Mouse (Mus musculus) stomach, embryonic 15.5 days (tissue): ENCODE measurements at regions not wholly inside any gene's neighbourhood (a gene's known extent, or its start where the extent isn't known, plus 50 kb on each side); places are given as distances from the start of the nearest gene placed in this dataset.
"Not testable (repeated sequence)": the region's sequence is repeated elsewhere in the genome, so short reads cannot be mapped to it uniquely, and the experiment has no call there.

Experiments
- ATAC-seq: fragments of 200-750 bp; cut with Nextera tagmentation; 2 replicates; pipeline ENCODE4 v1.8.0; 2017; ENCODE audit warnings: low read depth, moderate number of reproducible peaks, moderate TSS enrichment; ENCODE audit not compliant: insufficient read depth, low FRiP score
- H3K27ac ChIP-seq: fragments of 300-500 bp; sonication (generic); 2 replicates; pipeline ENCODE4 v1.5.1; 2015; ENCODE audit warnings: mild to moderate bottlenecking, inconsistent platforms
- H3K27me3 ChIP-seq: fragments of 300-500 bp; sonication (generic); replicated peaks from 2 replicates; pipeline ENCODE4 v1.6.1; 2015; ENCODE audit warnings: inconsistent platforms
- H3K36me3 ChIP-seq: fragments of 300-500 bp; sonication (generic); 2 replicates; pipeline ENCODE4 v1.6.1; 2015; ENCODE audit warnings: inconsistent platforms
- H3K4me1 ChIP-seq: fragments of 300-500 bp; sonication (generic); 2 replicates; pipeline ENCODE4 v1.6.1; 2015; ENCODE audit warnings: inconsistent platforms
- H3K4me2 ChIP-seq: fragments of 300-500 bp; sonication (generic); 2 replicates; pipeline ENCODE4 v1.6.1; 2015; ENCODE audit warnings: mild to moderate bottlenecking, inconsistent platforms
- H3K4me3 ChIP-seq: fragments of 300-500 bp; sonication (generic); replicated peaks from 2 replicates; pipeline ENCODE4 v1.5.1; 2015; ENCODE audit warnings: inconsistent platforms
- H3K9ac ChIP-seq: fragments of 300-500 bp; sonication (generic); 2 replicates; pipeline ENCODE4 v1.6.1; 2015; ENCODE audit warnings: inconsistent platforms
- H3K9me3 ChIP-seq: fragments of 300-500 bp; sonication (generic); 2 replicates; pipeline ENCODE4 v1.6.1; 2016; ENCODE audit warnings: inconsistent platforms
- WGBS: fragments of 180-500 bp; shearing (Covaris S2); methylation state at CpG from one replicate; pipeline ENCODE4 v1.1.7; 2015; 5-methylcytosine and 5-hydroxymethylcytosine counted together

DNA sequence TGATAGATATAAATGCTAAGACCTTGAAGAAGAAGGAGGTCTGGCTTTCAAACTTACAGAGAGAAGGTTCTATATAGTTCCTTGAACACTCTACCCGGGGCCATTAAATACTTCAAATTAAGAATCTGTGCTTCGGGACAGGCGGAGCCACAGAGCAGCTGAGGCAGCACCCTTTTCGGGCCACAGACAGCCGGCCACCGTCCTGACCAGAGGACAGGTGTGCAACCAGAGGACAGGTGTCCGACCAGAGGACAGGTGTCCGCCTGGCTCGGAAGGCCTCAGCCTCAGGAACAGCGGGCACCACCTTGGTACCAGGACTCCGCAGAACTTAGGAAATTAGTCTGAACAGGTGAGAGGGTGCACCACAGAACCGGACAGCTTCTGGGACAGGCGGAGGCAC, 60.8 kb upstream of the Olfr1507 start:
- not testable (repeated sequence) for H3K27me3 ChIP-seq, H3K4me3 ChIP-seq, H3K4me2 ChIP-seq, H3K9ac ChIP-seq, H3K36me3 ChIP-seq, ATAC-seq, H3K4me1 ChIP-seq, H3K27ac ChIP-seq, H3K9me3 ChIP-seq
- 92% methylated on average over 13 of the region's 13 CpGs for WGBS

GRCm38 (mm10) chr14:52553399-52553798, 57.9 kb upstream of the Olfr1507 start:
- no peaks in the 10 kb centered on the region for H3K4me1 ChIP-seq
- H3K27ac ChIP-seq: no peak overlapping the region
- no peak for ATAC-seq
- no peaks in the 10 kb centered on the region for H3K36me3 ChIP-seq
- no peaks in the 10 kb centered on the region for H3K27me3 ChIP-seq
- H3K9ac ChIP-seq: no peak overlapping the region
- H3K9me3 ChIP-seq: no peaks in the 10 kb centered on the region
- no peak overlapping the region for H3K4me2 ChIP-seq
- no peak overlapping the region for H3K4me3 ChIP-seq

- Histone ChIP-seq H3K27ac (no peak overlapping the region), H3K9ac (no peak overlapping the region), H3K9me3 (no peaks in the 10 kb centered on the region), H3K4me1 (no peaks in the 10 kb centered on the region), H3K4me3 (no peak overlapping the region), H3K36me3 (no peaks in the 10 kb centered on the region), H3K4me2 (no peak overlapping the region), H3K27me3 (no peaks in the 10 kb centered on the region)
- WGBS: 55% methylated on average over 1 of the region's 1 CpGs
- ATAC-seq: no peak
Observed at GRCm38 (mm10) chr14:52547933-52548332, 52.4 kb upstream of the Olfr1507 start.
